Mouse (Mus musculus) kidney, postnatal 0 days (tissue): ENCODE measurements around the gene Cdk6. TPM values are rescaled to one million over a fixed set of nuclear protein-coding genes. Genes with fewer than 3 reads are reported as not detected.

Source experiments
- ATAC-seq: fragments of 200-750 bp; cut with Nextera tagmentation; replicated peaks from 2 replicates; pipeline ENCODE4 v1.8.0; 2017; ENCODE audit warnings: low read depth, moderate number of reproducible peaks, moderate TSS enrichment, moderate library complexity; ENCODE audit not compliant: low FRiP score
- DNase-seq: peaks from one replicate; pipeline ENCODE4 v3.0.0-alpha.2; 2016; ENCODE audit warnings: low spot score
- H3K27ac ChIP-seq: fragments of 300-500 bp; sonication (generic); 2 replicates; pipeline ENCODE4 v1.5.1; 2014; ENCODE audit warnings: mild to moderate bottlenecking
- H3K27me3 ChIP-seq: fragments of 300-500 bp; sonication (generic); 2 replicates; pipeline ENCODE4 v1.6.1; 2014; ENCODE audit warnings: low read length, mixed read lengths; ENCODE audit not compliant: insufficient read depth
- H3K36me3 ChIP-seq: fragments of 300-500 bp; sonication (generic); 2 replicates; pipeline ENCODE4 v1.6.1; 2014; ENCODE audit warnings: low read length, mixed read lengths; ENCODE audit not compliant: insufficient read depth
- H3K4me1 ChIP-seq: fragments of 300-500 bp; sonication (generic); replicated peaks from 2 replicates; pipeline ENCODE4 v1.6.1; 2014; ENCODE audit warnings: antibody characterized with exemption, low read length, mixed read lengths; ENCODE audit not compliant: insufficient read depth
- H3K4me2 ChIP-seq: fragments of 300-500 bp; sonication (generic); 2 replicates; pipeline ENCODE4 v1.6.1; 2014; ENCODE audit warnings: mild to moderate bottlenecking, low read length, moderate library complexity, mixed read lengths
- H3K4me3 ChIP-seq: fragments of 300-500 bp; sonication (generic); replicated peaks from 2 replicates; pipeline ENCODE4 v1.5.1; 2014; ENCODE audit warnings: low read depth, low read length
- H3K9ac ChIP-seq: fragments of 300-500 bp; sonication (generic); 2 replicates; pipeline ENCODE4 v1.6.1; 2014; ENCODE audit warnings: low read depth, low read length
- H3K9me3 ChIP-seq: fragments of 300-500 bp; sonication (generic); replicated peaks from 2 replicates; pipeline ENCODE4 v1.6.1; 2016; ENCODE audit warnings: low read length, inconsistent platforms, mixed read lengths
- CTCF ChIP-seq: IDR thresholded peaks from 2 replicates; pipeline ENCODE4 v1.5.1; 2016; ENCODE audit warnings: antibody characterized with exemption, low read depth, mild to moderate bottlenecking, moderate library complexity
- WGBS: fragments of 180-500 bp; shearing (Covaris S2); extraction: QIAGEN DNeasy Blood & Tissue Kit; methylation state at CpG from one replicate; pipeline ENCODE4 v1.1.7; 2014; 5-methylcytosine and 5-hydroxymethylcytosine counted together
- polyA plus RNA-seq: library from polyadenylated mRNA; unstranded; fragments of >200 nt; fragmentation: Nextera tagmentation; extraction: Ambion mirVana; gene quantifications from 2 replicates; pipeline ENCODE4 v1.2.1, GENCODE M21; 2015

The Cdk6 gene
- polyA plus RNA-seq, 1 experiment from 2014 or later: 20.1 TPM

DNA sequence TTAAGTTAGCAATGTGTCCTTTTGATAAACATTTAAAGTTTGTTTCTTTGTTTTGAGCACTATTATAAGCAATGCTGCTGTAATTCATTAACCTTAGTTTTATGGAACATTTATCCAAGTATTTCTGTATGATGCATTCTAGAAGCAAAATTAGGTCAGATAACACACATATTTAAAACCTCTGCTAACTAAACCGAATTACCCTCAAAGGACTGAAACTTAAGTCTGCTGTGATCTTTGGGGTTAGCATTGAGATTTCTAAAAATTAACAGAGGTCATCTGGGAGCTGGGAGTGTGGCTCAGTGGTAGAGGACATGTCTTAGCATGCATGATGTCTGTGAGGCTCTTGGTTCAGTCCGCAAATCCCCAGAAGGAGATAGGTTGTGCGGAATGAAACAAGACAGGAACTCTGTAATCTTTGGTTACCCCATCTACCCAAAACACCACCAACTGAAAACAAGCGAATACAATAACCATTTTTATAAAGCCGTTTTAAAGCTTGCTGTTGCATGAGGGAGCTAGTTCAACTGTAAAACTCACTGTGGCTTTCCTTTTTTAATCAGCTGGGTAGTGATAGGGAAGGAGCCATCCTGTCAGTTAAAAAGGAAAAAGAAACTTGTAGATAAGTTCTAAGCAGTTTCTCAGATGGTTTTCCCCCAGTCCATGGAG lies 141.9 kb downstream of the Cdk6 start:
- Histone ChIP-seq H3K4me2 (no peak overlapping the region), H3K4me3 (no peak overlapping the region), H3K9ac (no peak overlapping the region), H3K27me3 (no peaks in the 10 kb centered on the region), H3K4me1 (no peaks in the 10 kb centered on the region), H3K27ac (no peak overlapping the region), H3K36me3 (no peaks in the 10 kb centered on the region), H3K9me3 (no peaks in the 10 kb centered on the region)
- WGBS: 92% methylated on average over 5 of the region's 5 CpGs
- DNase-seq (no peak), ATAC-seq (no peak)
- no peak for TF ChIP-seq CTCF

DNA sequence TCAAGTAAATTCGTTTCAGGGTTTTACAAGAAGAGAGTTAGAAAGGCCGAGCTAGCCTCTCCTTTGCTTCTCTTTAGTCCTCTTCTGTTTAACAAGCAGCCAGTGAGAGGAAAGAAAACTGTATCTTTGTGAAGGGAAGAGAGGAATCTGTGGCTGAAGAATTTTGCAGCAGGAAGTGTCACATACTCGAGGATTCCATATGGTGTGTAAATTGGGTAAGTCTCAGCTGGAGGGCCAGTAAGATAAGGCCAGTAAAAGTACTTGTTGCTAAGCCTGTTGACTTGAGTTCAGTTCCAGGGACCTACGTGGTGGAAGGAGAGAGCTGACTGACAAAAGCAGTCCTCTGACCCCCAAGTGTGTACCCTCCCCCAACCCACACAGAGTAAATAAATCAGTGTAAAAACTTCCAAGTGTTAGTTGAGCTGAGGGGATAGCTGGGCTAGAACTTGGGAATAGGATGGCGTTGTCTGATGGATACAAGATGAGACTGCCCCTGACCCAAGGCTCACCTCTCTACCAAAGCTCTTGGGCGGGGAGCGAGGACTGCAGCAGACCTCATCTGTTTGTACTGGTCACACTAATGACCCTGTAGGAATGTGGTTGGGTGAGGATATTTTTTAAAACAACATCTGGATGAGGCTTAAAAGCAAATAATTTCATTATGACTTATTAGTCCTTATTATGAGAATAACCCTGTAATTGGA lies 145.4 kb downstream of the Cdk6 start:
- DNase-seq: no peak
- Histone ChIP-seq H3K27me3 (no peaks in the 10 kb centered on the region), H3K4me1 (no peaks in the 10 kb centered on the region), H3K36me3 (no peaks in the 10 kb centered on the region), H3K4me3 (no peak overlapping the region), H3K9ac (no peak overlapping the region), H3K27ac (no peak overlapping the region), H3K9me3 (no peaks in the 10 kb centered on the region), H3K4me2 (no peak overlapping the region)
- 58% methylated on average over 7 of the region's 7 CpGs for WGBS
- no peak for ATAC-seq
- TF ChIP-seq CTCF: no peak

- DNase-seq: no peak
- no peak overlapping the region for H3K27ac ChIP-seq
- no peak overlapping the region for H3K4me2 ChIP-seq
- H3K9me3 ChIP-seq: no peaks in the 10 kb centered on the region
- H3K9ac ChIP-seq: no peak overlapping the region
- H3K36me3 ChIP-seq: no peaks in the 10 kb centered on the region
- H3K4me3 ChIP-seq: no peak overlapping the region
- TF ChIP-seq CTCF: no peak
- ATAC-seq: no peak
- H3K27me3 ChIP-seq: no peaks in the 10 kb centered on the region
- WGBS: 63% methylated on average over 16 of the region's 16 CpGs
- H3K4me1 ChIP-seq: no peaks in the 10 kb centered on the region; the same call in 1 of the 2 replicates
Observed at GRCm38 (mm10) chr5:3488146-3488774, 147.0 kb downstream of the Cdk6 start.

DNA sequence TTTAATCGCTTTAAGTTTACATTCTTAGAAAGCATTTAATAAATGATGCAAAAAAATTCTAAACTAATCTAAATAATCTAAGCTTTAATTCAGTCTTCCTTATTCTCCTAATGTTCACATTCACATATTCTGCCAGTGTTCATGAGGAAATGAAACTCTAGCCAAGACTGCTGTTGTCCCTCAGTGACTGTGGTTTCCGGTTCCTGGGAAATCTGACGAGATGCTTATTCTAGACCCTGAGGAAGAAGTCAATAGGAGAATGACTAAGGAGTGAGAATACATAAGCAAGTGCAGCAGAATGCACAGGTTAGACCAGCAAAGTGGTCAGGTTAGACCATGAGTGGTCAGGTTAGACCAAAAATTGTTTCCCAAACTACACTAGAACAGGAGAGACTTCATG lies 149.1 kb downstream of the Cdk6 start:
- Histone ChIP-seq H3K9me3 (no peaks in the 10 kb centered on the region), H3K36me3 (no peaks in the 10 kb centered on the region), H3K4me2 (no peak overlapping the region), H3K4me1 (no peaks in the 10 kb centered on the region; the same call in 1 of the 2 replicates), H3K27ac (no peak overlapping the region), H3K27me3 (no peaks in the 10 kb centered on the region), H3K9ac (no peak overlapping the region), H3K4me3 (no peak overlapping the region)
- WGBS: 83% methylated on average over 3 of the region's 3 CpGs
- no peak for TF ChIP-seq CTCF
- ATAC-seq (no peak), DNase-seq (no peak)

GRCm38 (mm10) chr5:3491084-3491483 lies 149.8 kb downstream of the Cdk6 start:
- ATAC-seq (peak; percentile 67; the same call in 1 of the 2 replicates), DNase-seq (peak; percentile 84)
- no peaks in the 10 kb centered on the region for H3K27me3 ChIP-seq
- H3K4me3 ChIP-seq: no peak overlapping the region
- peak overlapping the region; percentile 40; the same call in 1 of the 2 replicates for H3K27ac ChIP-seq
- H3K9me3 ChIP-seq: no peaks in the 10 kb centered on the region
- no peaks in the 10 kb centered on the region for H3K36me3 ChIP-seq
- TF ChIP-seq CTCF: no peak
- no peaks in the 10 kb centered on the region; the same call in 1 of the 2 replicates for H3K4me1 ChIP-seq
- no peak overlapping the region for H3K4me2 ChIP-seq
- WGBS: 16% methylated on average over 9 of the region's 9 CpGs
- no peak overlapping the region for H3K9ac ChIP-seq

GRCm38 (mm10) chr5:3491883-3492282 lies 150.6 kb downstream of the Cdk6 start:
- no peaks in the 10 kb centered on the region for H3K9me3 ChIP-seq
- no peak overlapping the region for H3K9ac ChIP-seq
- DNase-seq (no peak), ATAC-seq (no peak)
- no peak overlapping the region for H3K4me3 ChIP-seq
- H3K4me1 ChIP-seq: no peaks in the 10 kb centered on the region; the same call in 1 of the 2 replicates
- H3K4me2 ChIP-seq: no peak overlapping the region
- no peak for TF ChIP-seq CTCF
- H3K36me3 ChIP-seq: no peaks in the 10 kb centered on the region
- WGBS: 48% methylated on average over 5 of the region's 5 CpGs
- H3K27ac ChIP-seq: no peak overlapping the region
- no peaks in the 10 kb centered on the region for H3K27me3 ChIP-seq
